Mouse (Mus musculus) kidney, adult 2 months (tissue): ENCODE results near the gene Zbtb38. TPM values are rescaled to one million over a fixed set of nuclear protein-coding genes. Genes with fewer than 3 reads are reported as not detected.
"Not testable (repeated sequence)": the region's sequence is repeated elsewhere in the genome, so short reads cannot be mapped to it uniquely, and the experiment has no call there.

ENCODE experiments used
- DNase-seq: peaks from one replicate; pipeline ENCODE4 v3.0.0; 2021
- H3K27ac ChIP-seq: fragments of 200-500 bp; 2 replicates; pipeline ENCODE4 v1.5.1; 2012; ENCODE audit warnings: low read depth, low read length, control low read depth, inconsistent platforms; ENCODE audit not compliant: insufficient read depth
- H3K27me3 ChIP-seq: fragments of 200-500 bp; replicated peaks from 2 replicates; pipeline ENCODE4 v1.6.1; 2012; ENCODE audit warnings: mild to moderate bottlenecking, moderate library complexity, low read length, inconsistent platforms; ENCODE audit not compliant: control insufficient read depth, insufficient read depth
- H3K36me3 ChIP-seq: fragments of 200-500 bp; 2 replicates; pipeline ENCODE4 v1.6.1; 2012; ENCODE audit warnings: mild to moderate bottlenecking, moderate library complexity, low read length, inconsistent platforms; ENCODE audit not compliant: control insufficient read depth, insufficient read depth
- H3K4me1 ChIP-seq: fragments of 200-500 bp; 2 replicates; pipeline ENCODE4 v1.6.1; 2011; ENCODE audit warnings: low read length; ENCODE audit not compliant: control insufficient read depth, insufficient read depth
- H3K4me3 ChIP-seq: fragments of 200-500 bp; 2 replicates; pipeline ENCODE4 v1.5.1; 2011; ENCODE audit warnings: mild to moderate bottlenecking, low read depth, low read length, control low read depth; ENCODE audit not compliant: insufficient read depth
- CTCF ChIP-seq: fragments of 200-500 bp; conservative IDR thresholded peaks from 2 replicates; pipeline ENCODE4 v1.5.1; 2011; ENCODE audit warnings: low read depth, mild to moderate bottlenecking, control low read depth, low read length, moderate library complexity, mixed read lengths; ENCODE audit not compliant: insufficient read depth, insufficient read length
- POLR2A ChIP-seq: fragments of 200-500 bp; IDR thresholded peaks from one replicate; pipeline ENCODE4 v1.6.1; 2011; ENCODE audit warnings: low read depth, low read length, control low read depth
- WGBS: fragments of 180-500 bp; shearing (Covaris S2); methylation state at CpG from one replicate; pipeline ENCODE4 v1.1.7; 2018; 5-methylcytosine and 5-hydroxymethylcytosine counted together
- polyA plus RNA-seq: library from polyadenylated mRNA; depleted of rRNA; stranded (reverse); fragments of >200 nt; gene quantifications from 2 replicates; pipeline ENCODE4 v1.2.3, GENCODE M21; 2012

Zbtb38 gene
- polyA plus RNA-seq, 1 experiment, result 10.2 TPM

- no peak for TF ChIP-seq POLR2A
- no peak for TF ChIP-seq CTCF
- WGBS, result 74% methylated on average over 21 of the region's 21 CpGs
- H3K4me1 ChIP-seq, result no peaks in the 10 kb centered on the region
- no peak for DNase-seq
- no peak overlapping the region for H3K27ac ChIP-seq
- no peak overlapping the region for H3K4me3 ChIP-seq
- peaks cover 1% of the 10 kb centered on the region for H3K36me3 ChIP-seq
- H3K27me3 ChIP-seq, result no peaks in the 10 kb centered on the region
Observed at GRCm38 (mm10) chr9:96688194-96688875, 64.3 kb downstream of the Zbtb38 start.

GRCm38 (mm10) chr9:96687591-96688186, 64.9 kb downstream of the Zbtb38 start:
- TF ChIP-seq CTCF, result no peak
- TF ChIP-seq POLR2A, result no peak
- DNase-seq, result no peak
- H3K27ac ChIP-seq, result no peak overlapping the region
- no peaks in the 10 kb centered on the region for H3K27me3 ChIP-seq
- no peaks in the 10 kb centered on the region for H3K4me1 ChIP-seq
- H3K4me3 ChIP-seq, result no peak overlapping the region
- WGBS, result 75% methylated on average over 20 of the region's 20 CpGs
- peaks cover 1% of the 10 kb centered on the region for H3K36me3 ChIP-seq

- Histone ChIP-seq H3K4me1 (no peaks in the 10 kb centered on the region), H3K4me3 (no peak overlapping the region), H3K36me3 (peaks cover 1% of the 10 kb centered on the region), H3K27ac (no peak overlapping the region), H3K27me3 (no peaks in the 10 kb centered on the region)
- WGBS, result 94% methylated on average over 18 of the region's 18 CpGs
- TF ChIP-seq CTCF (no peak), POLR2A (no peak)
- DNase-seq, result no peak
Observed at GRCm38 (mm10) chr9:96685600-96686084, 67.0 kb downstream of the Zbtb38 start.

GRCm38 (mm10) chr9:96684866-96685599, 67.6 kb downstream of the Zbtb38 start:
- Histone ChIP-seq H3K27me3 (no peaks in the 10 kb centered on the region), H3K27ac (no peak overlapping the region), H3K4me3 (no peak overlapping the region), H3K4me1 (no peaks in the 10 kb centered on the region), H3K36me3 (peaks cover 1% of the 10 kb centered on the region)
- TF ChIP-seq POLR2A, result no peak
- no peak for TF ChIP-seq CTCF
- DNase-seq, result no peak
- WGBS, result 69% methylated on average over 14 of the region's 14 CpGs

GRCm38 (mm10) chr9:96684165-96684792, 68.4 kb downstream of the Zbtb38 start:
- no peaks in the 10 kb centered on the region for H3K4me1 ChIP-seq
- H3K27me3 ChIP-seq, result no peaks in the 10 kb centered on the region
- no peak for DNase-seq
- H3K4me3 ChIP-seq, result no peak overlapping the region
- peaks cover 1% of the 10 kb centered on the region for H3K36me3 ChIP-seq
- H3K27ac ChIP-seq, result no peak overlapping the region
- 91% methylated on average over 4 of the region's 4 CpGs for WGBS
- TF ChIP-seq POLR2A (no peak), CTCF (no peak)

GRCm38 (mm10) chr9:96678611-96679010, 74.0 kb downstream of the Zbtb38 start:
- 77% methylated on average over 5 of the region's 5 CpGs for WGBS
- Histone ChIP-seq H3K27ac (no peak overlapping the region), H3K36me3 (no peaks in the 10 kb centered on the region; the same call in 1 of the 2 replicates), H3K4me1 (no peaks in the 10 kb centered on the region), H3K4me3 (no peak overlapping the region), H3K27me3 (no peaks in the 10 kb centered on the region)
- TF ChIP-seq POLR2A, result no peak
- TF ChIP-seq CTCF, result no peak
- DNase-seq, result no peak

GRCm38 (mm10) chr9:96677711-96678110, 74.9 kb downstream of the Zbtb38 start:
- H3K36me3 ChIP-seq, H3K27ac ChIP-seq, H3K27me3 ChIP-seq, H3K4me1 ChIP-seq, H3K4me3 ChIP-seq, DNase-seq: not testable (repeated sequence)
- 92% methylated on average over 5 of the region's 5 CpGs for WGBS
